Mouse (Mus musculus): ENCODE data around the gene Trmt10c. TPM values are rescaled to one million over a fixed set of nuclear protein-coding genes. Genes with fewer than 3 reads are reported as not detected.

Trmt10c gene
- polyA plus RNA-seq (2014; fragmentation: Illumina TruSeq; extraction: RNeasy Lipid Tissue Mini Kit (QIAGEN cat#74804); ENCODE audit: insufficient read depth, low read depth, low replicate concordance): 7.2 TPM

DNA sequence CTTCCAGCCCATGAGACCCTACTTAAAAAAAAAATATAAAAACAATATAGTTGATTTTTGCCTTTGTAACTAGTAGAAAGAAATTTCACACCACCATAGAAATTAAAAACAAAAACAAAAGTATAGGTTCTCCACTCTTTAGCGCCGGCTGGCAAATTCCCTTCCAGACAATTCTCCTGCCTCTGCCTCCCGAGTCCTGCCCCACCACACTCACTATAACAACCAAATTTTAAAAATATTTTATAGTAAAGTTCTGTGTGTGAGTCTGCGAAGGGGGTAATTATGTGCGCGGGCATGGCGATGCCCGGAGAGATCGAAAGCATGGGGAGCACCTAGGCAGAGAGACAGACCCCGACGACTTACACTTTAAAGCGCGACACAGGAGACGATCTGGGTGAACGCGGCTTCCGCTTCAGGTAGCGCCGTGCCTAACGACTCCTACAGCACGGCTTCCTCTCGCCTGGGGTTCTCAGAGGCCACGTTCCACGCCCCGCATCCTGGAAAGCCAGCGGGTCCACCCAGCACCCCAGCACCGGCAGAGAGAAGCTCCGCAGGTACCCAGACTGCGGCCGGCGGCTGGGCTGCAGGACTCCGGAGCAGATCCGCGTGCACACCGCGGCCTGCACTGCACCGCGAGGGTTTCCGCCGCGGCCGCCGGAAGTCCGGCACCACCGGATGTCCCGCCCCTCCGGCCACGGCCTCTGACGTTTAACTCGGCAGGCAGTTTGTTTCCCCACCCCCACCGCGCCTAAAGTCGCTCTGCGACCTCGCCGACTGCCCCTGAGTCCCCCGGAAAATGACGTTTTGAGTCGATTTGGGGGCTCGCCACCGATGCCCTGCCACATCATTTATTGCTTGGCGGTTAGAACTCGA lies at the start of gene Trmt10c:
TSS of gene Trmt10c (minus strand) at position 682 of the 873 bp plus-strand sequence.

DNA sequence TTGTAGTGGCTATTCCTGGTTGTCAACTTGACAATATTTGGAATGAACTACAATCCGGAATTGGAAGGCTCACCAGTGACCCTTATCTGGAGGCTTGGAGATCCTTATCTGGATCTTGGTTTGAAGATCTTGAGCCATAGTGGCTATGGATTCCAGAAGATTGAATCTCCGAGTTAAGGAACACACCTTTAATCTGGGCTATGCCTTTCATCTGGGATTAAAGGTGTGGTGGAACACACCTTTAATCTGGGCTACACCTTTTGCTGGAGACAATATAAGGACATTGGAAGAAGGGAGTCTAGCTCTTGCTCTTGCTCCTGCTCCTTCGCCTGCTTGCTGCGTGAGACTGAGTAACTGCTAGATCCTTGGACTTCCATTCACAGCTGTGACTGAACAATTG lies 10.4 kb upstream of the Trmt10c start, which contains the start of gene Senp7:
TSS of gene Senp7 (plus strand) at position 301 of the 400 bp plus-strand sequence.

DNA sequence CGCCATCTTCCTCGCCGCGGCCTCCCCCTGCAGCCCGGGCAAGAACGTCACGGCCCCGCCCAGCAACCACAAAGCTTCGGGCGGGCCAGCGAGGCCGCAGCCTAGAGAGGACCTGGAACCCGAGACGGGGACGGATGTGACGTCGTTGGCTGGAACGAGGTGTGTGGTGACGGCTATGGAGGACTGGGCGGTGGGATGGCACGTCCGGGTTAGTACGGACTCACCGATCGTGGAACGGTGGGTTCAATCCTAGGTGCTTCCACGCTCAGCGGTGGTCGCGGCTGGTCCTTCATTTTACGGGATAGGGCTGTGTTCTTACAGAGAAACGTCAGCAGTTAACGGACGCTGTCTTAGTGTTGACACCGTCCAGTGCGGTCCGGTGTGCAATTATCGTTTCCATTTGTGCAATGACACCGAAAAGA lies 7.9 kb downstream of the Trmt10c start, which contains the start of gene Pcnp:
TSS of gene Pcnp (minus strand) at position 79 of the 422 bp plus-strand sequence.

Other genes with a start within 250 kb of the Trmt10c start
- 7.6 TPM for gene Nfkbiz, start 198.9 kb downstream of the Trmt10c start, polyA plus RNA-seq (2014; fragmentation: Illumina TruSeq; extraction: RNeasy Lipid Tissue Mini Kit (QIAGEN cat#74804); ENCODE audit: insufficient read depth, low read depth, low replicate concordance)
- gene Nxpe3, start 142.5 kb downstream of the Trmt10c start, polyA plus RNA-seq (2014; fragmentation: Illumina TruSeq; extraction: RNeasy Lipid Tissue Mini Kit (QIAGEN cat#74804); ENCODE audit: insufficient read depth, low read depth, low replicate concordance): 3.0 TPM
- gene Cep97, start 103.0 kb downstream of the Trmt10c start, polyA plus RNA-seq (2014; fragmentation: Illumina TruSeq; extraction: RNeasy Lipid Tissue Mini Kit (QIAGEN cat#74804); ENCODE audit: insufficient read depth, low read depth, low replicate concordance): 1.4 TPM
- 852 TPM for gene Rpl24, start 71.5 kb downstream of the Trmt10c start, polyA plus RNA-seq (2014; fragmentation: Illumina TruSeq; extraction: RNeasy Lipid Tissue Mini Kit (QIAGEN cat#74804); ENCODE audit: insufficient read depth, low read depth, low replicate concordance)
- 6.5 TPM for gene Zbtb11, start 63.9 kb downstream of the Trmt10c start, polyA plus RNA-seq (2014; fragmentation: Illumina TruSeq; extraction: RNeasy Lipid Tissue Mini Kit (QIAGEN cat#74804); ENCODE audit: insufficient read depth, low read depth, low replicate concordance)
- gene Pcnp, start 8.1 kb downstream of the Trmt10c start, polyA plus RNA-seq (2014; fragmentation: Illumina TruSeq; extraction: RNeasy Lipid Tissue Mini Kit (QIAGEN cat#74804); ENCODE audit: insufficient read depth, low read depth, low replicate concordance): 88.2 TPM
- 5.5 TPM for gene Senp7, start 10.5 kb upstream of the Trmt10c start, polyA plus RNA-seq (2014; fragmentation: Illumina TruSeq; extraction: RNeasy Lipid Tissue Mini Kit (QIAGEN cat#74804); ENCODE audit: insufficient read depth, low read depth, low replicate concordance)
- 0.12 TPM for gene Impg2, start 166.5 kb upstream of the Trmt10c start, polyA plus RNA-seq (2014; fragmentation: Illumina TruSeq; extraction: RNeasy Lipid Tissue Mini Kit (QIAGEN cat#74804); ENCODE audit: insufficient read depth, low read depth, low replicate concordance)